Mouse (Mus musculus) CH12.LX (cell line): Measurements from ENCODE around the gene Fbxl17. TPM values are rescaled to one million over a fixed set of nuclear protein-coding genes. Genes with fewer than 3 reads are reported as not detected.
A peak's percentile ranks its signal among the peaks of the same experiment; 100 is the strongest.

Experiments used
- DNase-seq: peaks from one replicate; pipeline ENCODE4 v3.0.0-alpha.2; 2013; ENCODE audit errors: extremely low read depth
- H3K27ac ChIP-seq: 2 replicates; pipeline ENCODE4 v1.5.1; 2012; ENCODE audit warnings: low read depth, mild to moderate bottlenecking, control low read depth, moderate library complexity; ENCODE audit not compliant: insufficient read depth
- H3K27me3 ChIP-seq: replicated peaks from 2 replicates; pipeline ENCODE3; 2012; ENCODE audit warnings: inconsistent platforms
- H3K36me3 ChIP-seq, 2 experiments: replicated peaks in 1 of 2; 2 replicates each; pipeline versions ENCODE3 to v1.6.1; 2012; ENCODE audit warnings: inconsistent platforms in 1 of 2, low read length in 1 of 2, mild to moderate bottlenecking in 1 of 2, mixed read lengths in 1 of 2, moderate library complexity in 1 of 2; ENCODE audit not compliant: control insufficient read depth in 1 of 2, insufficient read depth in 1 of 2
- H3K4me1 ChIP-seq, 2 experiments: 2 replicates each; pipeline ENCODE4 v1.6.1; 2012; ENCODE audit warnings: inconsistent platforms in 1 of 2, moderate library complexity in 1 of 2; ENCODE audit not compliant: insufficient read depth in 2 of 2, control insufficient read depth in 1 of 2
- H3K4me2 ChIP-seq: 2 replicates; pipeline ENCODE4 v1.6.1; 2012; ENCODE audit warnings: low read depth, mild to moderate bottlenecking, control low read depth; ENCODE audit not compliant: poor library complexity, insufficient read depth, severe bottlenecking
- H3K4me3 ChIP-seq, 3 experiments: fragments of 150-350 bp in 1 of 3; sonication (generic) in 1 of 3; replicated peaks in 1 of 3; 2 replicates each; pipeline versions ENCODE3 to v1.5.1; 2011 to 2012; ENCODE audit warnings: low read depth in 2 of 3, low read length in 2 of 3, mild to moderate bottlenecking in 2 of 3, moderate library complexity in 2 of 3, control low read depth in 1 of 3, improper control_type of control experiment in 1 of 3, inconsistent platforms in 1 of 3, mixed read lengths in 1 of 3; ENCODE audit not compliant: poor library complexity in 1 of 3
- H3K79me2 ChIP-seq: replicated peaks from 2 replicates; pipeline ENCODE4 v1.6.1; 2012; ENCODE audit warnings: mild to moderate bottlenecking, moderate library complexity; ENCODE audit not compliant: control insufficient read depth, poor library complexity, insufficient read depth, severe bottlenecking; ENCODE audit errors: extremely low read depth
- H3K9ac ChIP-seq: 2 replicates; pipeline ENCODE4 v1.6.1; 2012; ENCODE audit warnings: low read depth, mild to moderate bottlenecking, control low read depth, moderate library complexity; ENCODE audit not compliant: insufficient read depth
- H3K9me3 ChIP-seq: replicated peaks from 2 replicates; pipeline ENCODE3; 2012; ENCODE audit warnings: low read length, inconsistent platforms, mixed read lengths
- BHLHE40 ChIP-seq: IDR thresholded peaks from 2 replicates; pipeline ENCODE4 v1.6.1; 2011; ENCODE audit warnings: mild to moderate bottlenecking, low read depth, low read length, improper control_type of control experiment
- CHD2 ChIP-seq: IDR thresholded peaks from 2 replicates; pipeline ENCODE4 v1.6.1; 2011; ENCODE audit warnings: low read length, improper control_type of control experiment
- CTCF ChIP-seq, 2 experiments: IDR thresholded peaks in 1 of 2; conservative IDR thresholded peaks in 1 of 2; 2 replicates each; pipeline ENCODE4 v1.5.1; 2011 to 2012; ENCODE audit warnings: low read depth in 2 of 2, low read length in 2 of 2, improper control_type of control experiment in 1 of 2, inconsistent platforms in 1 of 2, mild to moderate bottlenecking in 1 of 2, moderate library complexity in 1 of 2
- E2F4 ChIP-seq: IDR thresholded peaks from 2 replicates; pipeline ENCODE4 v1.6.1; 2011; ENCODE audit warnings: low read depth, low read length, improper control_type of control experiment; ENCODE audit not compliant: insufficient replicate concordance
- EP300 ChIP-seq: IDR thresholded peaks from 2 replicates; pipeline ENCODE4 v1.6.1; 2011; ENCODE audit warnings: low read length, improper control_type of control experiment
- ETS1 ChIP-seq: conservative IDR thresholded peaks from 2 replicates; pipeline ENCODE4 v1.6.1; 2012; ENCODE audit warnings: low read depth, mild to moderate bottlenecking, inconsistent platforms, low read length, improper control_type of control experiment, moderate library complexity
- GABPA ChIP-seq: IDR thresholded peaks from 2 replicates; pipeline ENCODE4 v1.6.1; 2012; ENCODE audit warnings: low read depth, low read length, improper control_type of control experiment, inconsistent platforms; ENCODE audit not compliant: insufficient replicate concordance
- HCFC1 ChIP-seq: IDR thresholded peaks from 2 replicates; pipeline ENCODE4 v1.6.1; 2012; ENCODE audit warnings: low read depth, mild to moderate bottlenecking, inconsistent platforms, low read length, improper control_type of control experiment
- JUN ChIP-seq: IDR thresholded peaks from 2 replicates; pipeline ENCODE4 v1.6.1; 2011; ENCODE audit warnings: low read depth, mild to moderate bottlenecking, low read length, improper control_type of control experiment, moderate library complexity; ENCODE audit not compliant: insufficient read depth
- JUND ChIP-seq: conservative IDR thresholded peaks from 2 replicates; pipeline ENCODE4 v1.6.1; 2011; ENCODE audit warnings: low read depth, low read length, improper control_type of control experiment
- KAT2A ChIP-seq: IDR thresholded peaks from 2 replicates; pipeline ENCODE4 v1.6.1; 2012; ENCODE audit warnings: low read length, improper control_type of control experiment, inconsistent platforms; ENCODE audit not compliant: insufficient replicate concordance
- MAZ ChIP-seq: IDR thresholded peaks from 2 replicates; pipeline ENCODE4 v1.6.1; 2012; ENCODE audit warnings: low read depth, mild to moderate bottlenecking, inconsistent platforms, low read length, improper control_type of control experiment, moderate library complexity
- MXI1 ChIP-seq: IDR thresholded peaks from 2 replicates; pipeline ENCODE4 v1.6.1; 2011; ENCODE audit warnings: mild to moderate bottlenecking, low read depth, low read length, improper control_type of control experiment
- MYC ChIP-seq: IDR thresholded peaks from 2 replicates; pipeline ENCODE4 v1.6.1; 2011; ENCODE audit warnings: low read depth, mild to moderate bottlenecking, improper control_type of control experiment, low read length
- NRF1 ChIP-seq: IDR thresholded peaks from 2 replicates; pipeline ENCODE4 v1.6.1; 2014; ENCODE audit warnings: low read depth, mild to moderate bottlenecking, inconsistent platforms, low read length, improper control_type of control experiment, moderate library complexity
- POLR2A ChIP-seq: IDR thresholded peaks from 2 replicates; pipeline ENCODE4 v1.6.1; 2011; ENCODE audit warnings: low read depth, mild to moderate bottlenecking, improper control_type of control experiment, low read length
- POLR2AphosphoS2 ChIP-seq: IDR thresholded peaks from 2 replicates; pipeline ENCODE4 v1.6.1; 2011; ENCODE audit warnings: low read depth, low read length, improper control_type of control experiment
- RCOR1 ChIP-seq: conservative IDR thresholded peaks from 2 replicates; pipeline ENCODE4 v1.6.1; 2012; ENCODE audit warnings: low read depth, mild to moderate bottlenecking, inconsistent platforms, low read length, improper control_type of control experiment
- TBP ChIP-seq: conservative IDR thresholded peaks from 2 replicates; pipeline ENCODE4 v1.6.1; 2011; ENCODE audit warnings: low read depth, low read length, improper control_type of control experiment
- TCF12 ChIP-seq: IDR thresholded peaks from 2 replicates; pipeline ENCODE4 v1.6.1; 2014; ENCODE audit warnings: low read depth, mild to moderate bottlenecking, inconsistent platforms, low read length, improper control_type of control experiment
- UBTF ChIP-seq: IDR thresholded peaks from 2 replicates; pipeline ENCODE4 v1.6.1; 2012; ENCODE audit warnings: low read depth, mild to moderate bottlenecking, inconsistent platforms, low read length, improper control_type of control experiment, moderate library complexity
- USF1 ChIP-seq: IDR thresholded peaks from 2 replicates; pipeline ENCODE4 v1.6.1; 2014; ENCODE audit warnings: low read depth, mild to moderate bottlenecking, inconsistent platforms, low read length, improper control_type of control experiment
- ZMIZ1 ChIP-seq: IDR thresholded peaks from 2 replicates; pipeline ENCODE4 v1.6.1; 2012; ENCODE audit warnings: low read depth, mild to moderate bottlenecking, inconsistent platforms, low read length, improper control_type of control experiment
- ZNF384 ChIP-seq: IDR thresholded peaks from 2 replicates; pipeline ENCODE4 v1.6.1; 2012; ENCODE audit warnings: low read depth, low read length, improper control_type of control experiment, inconsistent platforms
- dilution Hi-C: fragments of 300-500 bp; cut with MboI; formaldehyde crosslinking; loops from 2 replicates; pipeline ENCODE4 v1.14.3; 2020; ENCODE audit warnings: low sequenced_read_pairs; ENCODE audit not compliant: extremely low pct_unique_long_range_greater_than_20kb, extremely low pct_ligation_motif_present
- in situ Hi-C: fragments of 300-500 bp; cut with MboI; formaldehyde crosslinking; loops from 3 replicates; pipeline ENCODE4 v1.14.3; 2019; ENCODE audit warnings: low sequenced_read_pairs, low pct_ligation_motif_present, low pct_unique_long_range_greater_than_20kb, mixed read lengths
- polyA plus RNA-seq: library from polyadenylated mRNA; unstranded; fragments of >175 nt; gene quantifications from 2 replicates; pipeline ENCODE4 v1.2.1, GENCODE M21; 2012; ENCODE audit warnings: low read depth; ENCODE audit not compliant: insufficient read length
- total RNA-seq, 2 experiments: library from RNA; depleted of rRNA; stranded (reverse); fragments of 300-350 nt in 1 of 2; fragments of >200 nt in 1 of 2; gene quantifications; 2 replicates each; pipeline ENCODE4 v1.2.3; 2012 to 2014

Fbxl17 gene
- total and polyA plus RNA-seq, 3 experiments, result 4.0 to 6.9 (median 4.3) TPM

DNA sequence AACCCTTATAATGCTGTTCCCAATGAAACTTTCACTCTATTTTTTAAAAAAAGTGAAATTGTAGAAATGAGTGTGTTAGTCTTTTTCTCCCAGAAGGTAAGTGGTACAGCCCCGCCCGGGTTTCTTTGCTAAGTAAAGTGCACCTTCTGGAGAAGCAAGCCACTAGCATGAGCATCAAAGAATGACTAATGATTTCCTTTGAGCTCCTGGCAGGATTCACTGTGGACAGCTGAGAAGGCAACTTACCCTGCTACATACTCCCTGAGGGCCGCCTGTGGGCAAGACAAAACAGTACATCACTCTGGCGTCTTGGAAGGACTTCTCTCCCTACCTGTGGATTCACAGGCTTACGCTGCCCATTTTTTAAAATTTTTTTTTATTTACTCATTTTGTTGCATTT, 217.8 kb downstream of the Fbxl17 start (continued):
- TF ChIP-seq GABPA, result no peak
- no peak for TF ChIP-seq TCF12
- no peak for TF ChIP-seq CTCF (conservative IDR thresholded peaks at IDR 0.05 in 1 of 2, IDR thresholded peaks at IDR 0.05 in 1 of 2; ENCODE audit: low read depth in 2 of 2, low read length in 2 of 2)
- TF ChIP-seq POLR2A, result no peak
- no peak for TF ChIP-seq NRF1
- no peak for TF ChIP-seq TBP
- no peak for TF ChIP-seq ZMIZ1
- TF ChIP-seq MYC, result no peak
- no peak for TF ChIP-seq POLR2AphosphoS2

DNA sequence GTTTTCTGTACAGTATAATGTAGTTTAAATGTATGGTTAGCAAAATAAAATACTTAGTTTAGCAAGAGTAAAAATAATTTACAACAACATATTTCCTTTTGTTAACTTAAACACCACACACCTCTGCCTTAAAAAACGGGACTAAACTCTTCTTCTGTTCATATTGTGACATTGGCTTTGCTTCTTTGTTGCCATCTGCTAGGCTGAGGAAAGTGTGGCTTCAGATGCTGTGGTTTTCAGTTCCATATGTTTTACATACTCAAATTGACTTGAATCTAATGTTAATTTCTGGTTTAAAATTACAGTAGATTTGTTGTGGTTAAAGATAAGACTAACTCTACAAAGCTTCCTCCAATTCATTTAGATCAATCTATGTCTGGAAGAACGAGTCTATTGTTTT, 218.8 kb downstream of the Fbxl17 start:
- Histone ChIP-seq H3K79me2 (no peaks in the 10 kb centered on the region), H3K27me3 (no peaks in the 10 kb centered on the region), H3K4me2 (no peak overlapping the region), H3K9ac (no peak overlapping the region), H3K9me3 (no peaks in the 10 kb centered on the region), H3K36me3 (no peaks in the 10 kb centered on the region), H3K4me1 (peaks cover 3 to 40% of the 10 kb centered on the region in 2 experiments; a peak in 2 of 4 replicates), H3K27ac (no peak overlapping the region), H3K4me3 (no peak overlapping the region)
- no peak for DNase-seq
- dilution Hi-C loops (no loop called here), in situ Hi-C loops (no loop called here)
- peak; percentile 37; the same call in 1 of the 2 replicates for TF ChIP-seq EP300
- no peak for TF ChIP-seq HCFC1
- TF ChIP-seq MAZ, result no peak
- no peak for TF ChIP-seq USF1
- no peak for TF ChIP-seq ZNF384
- TF ChIP-seq CTCF (conservative IDR thresholded peaks at IDR 0.05 in 1 of 2, IDR thresholded peaks at IDR 0.05 in 1 of 2; ENCODE audit: low read depth in 2 of 2, low read length in 2 of 2), result no peak

DNA sequence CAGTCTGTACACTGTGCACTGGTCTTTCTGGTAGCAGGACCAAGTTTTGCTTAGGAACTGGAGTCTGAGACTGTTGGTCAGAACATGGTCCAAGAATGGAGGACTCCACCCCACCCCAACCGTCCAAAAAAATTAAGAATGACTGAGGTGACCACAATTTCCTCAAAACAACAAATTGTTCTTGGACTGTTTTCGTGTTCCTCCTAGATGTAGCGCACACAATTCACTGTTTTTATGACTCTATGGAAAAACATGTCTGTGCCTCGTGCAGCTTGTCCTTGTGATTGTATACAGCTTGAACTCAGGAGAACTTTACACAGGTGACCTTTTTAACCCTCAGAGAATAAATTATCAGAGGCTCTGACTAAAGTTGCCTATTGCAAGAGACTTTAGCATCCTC, 220.7 kb downstream of the Fbxl17 start:
- Histone ChIP-seq H3K4me3 (no peak overlapping the region), H3K36me3 (no peaks in the 10 kb centered on the region), H3K79me2 (no peaks in the 10 kb centered on the region), H3K27ac (no peak overlapping the region), H3K4me1 (peaks cover 0 to 23% of the 10 kb centered on the region in 2 experiments; a peak in 2 of 4 replicates), H3K9ac (no peak overlapping the region), H3K4me2 (no peak overlapping the region), H3K9me3 (no peaks in the 10 kb centered on the region), H3K27me3 (no peaks in the 10 kb centered on the region)
- no peak for DNase-seq
- dilution Hi-C loops, result no loop called here
- in situ Hi-C loops, result no loop called here
- TF ChIP-seq ZMIZ1 (no peak), BHLHE40 (no peak), RCOR1 (no peak), JUND (no peak), KAT2A (no peak), POLR2A (no peak), E2F4 (no peak), USF1 (no peak), JUN (no peak), TCF12 (no peak), TBP (no peak), MXI1 (no peak), ETS1 (no peak), UBTF (no peak), CHD2 (no peak)
